Mouse (Mus musculus): ENCODE results near the gene 4930522H14Rik.

4930522H14Rik gene

GRCm38 (mm10) chr4:109475577-109476553 lies 55.2 kb downstream of the 4930522H14Rik start:
- peak; percentile 68 to 87 for DNase-seq (ENCODE audit: low spot score in 2 of 2)

GRCm38 (mm10) chr4:109475078-109475477 lies 56.0 kb downstream of the 4930522H14Rik start:
- DNase-seq (ENCODE audit: low spot score in 2 of 2): no peak

DNA sequence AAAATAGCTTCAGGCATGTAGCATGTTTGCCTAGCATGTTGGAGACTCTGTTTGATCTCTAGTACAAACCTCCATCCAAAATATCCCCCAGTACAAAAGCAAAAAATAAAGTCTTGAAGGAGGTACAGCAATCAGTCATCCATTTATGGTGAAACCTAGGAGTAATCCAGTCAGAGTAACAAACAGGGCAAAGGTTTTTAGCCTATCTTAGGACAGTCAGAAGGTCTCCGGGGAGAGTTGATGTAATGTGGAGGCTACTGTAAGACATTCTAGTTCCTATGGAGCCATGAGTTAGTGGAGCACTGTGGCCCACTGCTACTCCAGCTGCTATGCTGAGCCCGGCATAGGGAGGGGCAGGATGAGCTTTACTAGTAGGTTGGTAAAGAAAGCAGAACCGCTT lies 58.5 kb downstream of the 4930522H14Rik start:
- no peak for DNase-seq (ENCODE audit: low spot score in 2 of 2)

DNA sequence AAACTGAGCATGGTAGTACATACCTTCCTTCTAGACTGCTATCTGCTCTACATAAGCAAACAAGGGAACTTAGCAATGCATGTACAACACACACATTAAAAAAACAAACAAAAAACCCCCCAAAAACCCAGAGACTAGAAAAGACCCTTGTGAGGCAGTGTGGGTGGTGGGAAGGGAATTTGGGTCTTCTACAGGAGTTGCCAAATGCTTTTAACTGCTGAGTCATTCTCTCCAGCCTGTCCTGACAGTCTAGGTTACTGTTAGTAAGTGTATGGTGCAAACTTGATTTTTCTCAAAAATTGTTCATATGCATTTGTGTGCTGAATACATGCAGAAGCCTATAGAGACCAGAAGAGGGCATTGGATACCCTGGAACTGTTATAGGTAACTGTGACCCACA lies 59.5 kb downstream of the 4930522H14Rik start:
- no peak for DNase-seq (ENCODE audit: low spot score in 2 of 2)

- DNase-seq (ENCODE audit: low spot score in 2 of 2): no peak
Measured at GRCm38 (mm10) chr4:109467687-109468086, 63.4 kb downstream of the 4930522H14Rik start.

- DNase-seq (ENCODE audit: low spot score in 2 of 2): no peak
Measured at GRCm38 (mm10) chr4:109463892-109464291, 67.2 kb downstream of the 4930522H14Rik start.

DNA sequence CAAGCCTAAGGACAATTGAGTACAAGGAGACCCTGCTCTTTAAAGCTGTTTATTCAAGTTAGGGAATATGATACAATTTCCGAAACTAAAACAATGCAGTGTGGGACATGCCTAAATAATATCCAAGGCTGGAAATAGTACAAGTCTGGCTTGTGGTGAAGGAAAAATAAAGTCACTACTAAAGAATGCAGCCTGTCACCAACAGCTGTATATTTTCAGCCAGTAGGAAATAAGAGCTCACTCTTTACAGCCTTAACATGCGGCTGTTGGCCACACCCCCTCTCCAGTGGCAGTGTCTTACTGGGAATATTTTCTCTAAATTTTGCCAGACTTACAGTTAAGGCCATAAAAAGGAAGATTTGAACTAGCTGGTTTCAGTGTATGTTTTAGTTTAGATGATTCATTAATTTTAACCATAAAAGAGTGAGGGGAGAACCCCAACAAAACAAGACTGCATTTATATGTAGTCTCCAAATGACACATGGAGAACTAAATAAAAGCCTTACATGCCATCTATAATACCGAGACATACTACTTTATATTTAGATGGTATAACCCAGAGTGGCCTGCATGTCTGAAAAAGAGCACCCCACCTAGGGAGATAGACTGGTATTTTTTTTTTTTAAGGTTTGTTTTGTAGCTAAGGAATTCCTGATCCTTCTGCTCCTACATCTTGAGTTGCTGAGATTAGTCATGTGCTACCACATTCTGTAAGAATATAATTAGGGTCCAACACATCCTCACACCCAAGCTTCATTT lies 70.5 kb downstream of the 4930522H14Rik start:
- no peak for DNase-seq (ENCODE audit: low spot score in 2 of 2)

DNA sequence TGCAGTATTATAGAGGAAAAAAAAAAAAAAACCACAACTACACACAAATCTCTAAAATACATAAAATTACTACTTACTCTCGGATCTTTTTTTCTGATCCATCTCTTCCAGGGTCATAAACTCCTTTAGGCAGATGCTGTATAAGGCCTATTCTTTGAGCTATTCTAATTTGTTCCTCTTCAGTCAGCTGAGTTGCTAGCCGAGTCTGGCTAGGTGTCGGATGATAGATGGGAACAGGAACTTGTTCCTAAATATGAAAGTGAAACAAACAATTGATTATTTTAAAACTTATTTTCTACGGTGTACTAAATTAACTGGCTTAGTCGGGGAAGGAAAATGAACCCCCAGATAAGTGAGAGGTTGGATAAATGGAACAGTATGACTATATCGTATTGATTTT lies 74.3 kb downstream of the 4930522H14Rik start:
- DNase-seq (ENCODE audit: low spot score in 2 of 2): no peak

Measured in spleen, postnatal 4 days (tissue).